Mouse (Mus musculus) ES-Bruce4 (cell line): ENCODE data around the gene Snd1. TPM values are rescaled to one million over a fixed set of nuclear protein-coding genes. Genes with fewer than 3 reads are reported as not detected.

Experiments used
- H3K27ac ChIP-seq: 2 replicates; pipeline ENCODE4 v1.5.1; 2012; ENCODE audit warnings: low read length, inconsistent platforms; ENCODE audit not compliant: insufficient read depth
- H3K27me3 ChIP-seq: 2 replicates; pipeline ENCODE4 v1.6.1; 2012; ENCODE audit warnings: mild to moderate bottlenecking, low read length, inconsistent platforms; ENCODE audit not compliant: control insufficient read depth, poor library complexity, insufficient read depth, severe bottlenecking
- H3K36me3 ChIP-seq: 2 replicates; pipeline ENCODE4 v1.6.1; 2012; ENCODE audit warnings: inconsistent platforms, mild to moderate bottlenecking, low read length, moderate library complexity; ENCODE audit not compliant: control insufficient read depth, poor library complexity, insufficient read depth, severe bottlenecking
- H3K4me1 ChIP-seq: one replicate; pipeline ENCODE4 v1.8.1; 2011; ENCODE audit warnings: low read length; ENCODE audit not compliant: control insufficient read depth, insufficient read depth
- H3K4me3 ChIP-seq: 2 replicates; pipeline ENCODE4 v1.5.1; 2011; ENCODE audit warnings: low read depth, mild to moderate bottlenecking, low read length
- H3K9ac ChIP-seq: 2 replicates; pipeline ENCODE4 v1.6.1; 2012; ENCODE audit warnings: low read depth, mild to moderate bottlenecking, inconsistent platforms; ENCODE audit not compliant: poor library complexity, severe bottlenecking
- H3K9me3 ChIP-seq: replicated peaks from 2 replicates; pipeline ENCODE4 v1.6.1; 2012; ENCODE audit warnings: mild to moderate bottlenecking, low read length, inconsistent platforms; ENCODE audit not compliant: control insufficient read depth, poor library complexity, insufficient read depth, severe bottlenecking
- CTCF ChIP-seq: IDR thresholded peaks from one replicate; pipeline ENCODE4 v1.8.1; 2011; ENCODE audit warnings: low read depth, low read length
- EP300 ChIP-seq: IDR thresholded peaks from 2 replicates; pipeline ENCODE4 v1.6.1; 2011; ENCODE audit warnings: low read depth, low read length; ENCODE audit not compliant: insufficient read depth
- POLR2A ChIP-seq: IDR thresholded peaks from one replicate; pipeline ENCODE4 v1.8.1; 2011; ENCODE audit warnings: low read length; ENCODE audit not compliant: insufficient read depth
- polyA plus RNA-seq: library from polyadenylated mRNA; stranded (reverse); fragments of >200 nt; gene quantifications from 2 replicates; pipeline ENCODE4 v1.2.4, GENCODE M21; 2011; ENCODE audit warnings: low read depth; ENCODE audit not compliant: missing spikeins, insufficient read depth, insufficient read length

The Snd1 gene
- polyA plus RNA-seq, 1 experiment, result 155 TPM

DNA sequence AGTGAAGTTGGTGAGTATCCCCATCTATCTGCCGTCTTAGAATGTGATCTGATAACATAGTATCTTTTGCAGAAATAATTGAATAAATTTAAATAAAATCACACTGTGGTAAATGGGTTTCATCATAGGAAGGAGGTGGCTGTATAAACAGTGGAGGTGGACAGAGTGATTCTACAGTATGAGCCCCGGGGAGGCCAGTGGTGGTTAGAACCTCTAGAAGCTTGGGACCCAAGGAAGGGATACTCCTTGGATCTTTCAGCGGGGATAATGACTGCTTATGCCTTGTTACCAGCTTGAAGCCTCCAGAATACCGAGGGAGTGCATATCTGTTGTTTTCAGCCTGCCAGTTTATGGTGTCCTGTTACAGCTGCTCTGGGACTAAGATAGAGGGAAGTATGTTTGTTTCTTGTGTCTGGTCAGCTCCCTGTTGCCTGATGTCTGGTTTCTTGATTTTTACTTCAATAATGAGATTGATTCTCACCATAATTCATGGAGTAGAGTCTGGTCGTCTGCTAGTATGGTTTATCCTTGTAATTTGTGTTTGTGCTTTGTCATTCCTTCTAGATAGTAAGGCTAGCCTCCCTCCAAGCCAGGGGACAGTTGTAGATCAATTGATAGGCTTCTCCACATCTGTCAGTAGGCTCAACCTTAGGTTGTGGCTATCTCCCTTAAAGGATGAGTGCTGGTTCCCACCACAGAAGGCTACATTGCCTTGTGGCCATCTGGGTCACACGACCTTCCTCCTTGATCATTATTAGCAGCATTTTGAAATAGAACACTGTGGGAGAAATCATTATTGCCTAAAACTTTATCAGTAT, 160.8 kb downstream of the Snd1 start:
- no peaks in the 10 kb centered on the region for H3K4me1 ChIP-seq
- H3K9me3 ChIP-seq, result no peaks in the 10 kb centered on the region
- TF ChIP-seq EP300 (no peak), POLR2A (no peak), CTCF (no peak)
- no peaks in the 10 kb centered on the region for H3K27me3 ChIP-seq
- no peak overlapping the region for H3K9ac ChIP-seq
- no peak overlapping the region for H3K27ac ChIP-seq
- no peaks in the 10 kb centered on the region for H3K36me3 ChIP-seq
- H3K4me3 ChIP-seq, result no peak overlapping the region

DNA sequence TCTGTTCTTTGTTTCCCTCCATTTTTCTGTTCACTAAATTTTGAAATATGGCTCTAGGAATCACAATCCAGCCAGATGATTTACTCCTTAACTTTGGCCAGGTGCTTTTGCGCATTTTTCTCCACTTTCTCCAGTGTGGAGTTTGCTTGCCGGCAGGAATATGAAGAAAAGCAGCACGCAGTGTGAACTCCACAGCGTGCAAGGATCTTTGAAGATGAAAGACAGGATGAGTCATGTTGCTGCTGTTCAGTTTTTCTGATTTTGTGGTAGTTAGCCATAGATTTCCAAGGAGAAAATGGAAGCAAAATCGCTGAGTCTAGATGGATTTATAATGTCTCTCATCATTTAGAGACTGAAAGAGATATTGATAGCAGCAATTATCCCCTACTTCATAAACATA, 165.1 kb downstream of the Snd1 start:
- no peaks in the 10 kb centered on the region for H3K9me3 ChIP-seq
- H3K4me3 ChIP-seq, result no peak overlapping the region
- no peaks in the 10 kb centered on the region for H3K4me1 ChIP-seq
- H3K27ac ChIP-seq, result no peak overlapping the region
- no peak overlapping the region for H3K9ac ChIP-seq
- no peaks in the 10 kb centered on the region for H3K36me3 ChIP-seq
- TF ChIP-seq CTCF (no peak), EP300 (no peak), POLR2A (no peak)
- H3K27me3 ChIP-seq, result no peaks in the 10 kb centered on the region

DNA sequence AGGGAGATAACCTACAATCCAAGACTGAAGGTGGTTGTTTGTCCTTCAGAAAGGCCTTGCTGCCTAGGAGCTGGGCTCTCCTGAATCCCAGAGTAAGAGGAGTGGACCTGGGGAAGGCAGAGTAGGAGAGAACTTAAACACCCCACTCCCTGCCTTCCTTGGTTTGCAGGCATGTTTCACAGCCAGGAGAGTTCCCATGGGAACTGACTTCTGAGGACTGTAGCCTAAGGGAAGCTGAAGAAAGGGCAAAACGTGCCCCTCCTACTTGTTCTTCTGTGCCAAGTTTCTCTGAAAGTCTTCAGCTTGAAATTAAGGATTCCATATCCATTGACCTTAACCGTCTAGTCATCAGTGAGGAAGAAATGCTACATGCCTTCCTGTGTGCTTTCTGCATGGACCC, 168.0 kb downstream of the Snd1 start:
- Histone ChIP-seq H3K4me3 (no peak overlapping the region), H3K27ac (no peak overlapping the region), H3K4me1 (no peaks in the 10 kb centered on the region), H3K9me3 (no peaks in the 10 kb centered on the region), H3K9ac (no peak overlapping the region), H3K36me3 (no peaks in the 10 kb centered on the region), H3K27me3 (no peaks in the 10 kb centered on the region)
- no peak for TF ChIP-seq EP300

DNA sequence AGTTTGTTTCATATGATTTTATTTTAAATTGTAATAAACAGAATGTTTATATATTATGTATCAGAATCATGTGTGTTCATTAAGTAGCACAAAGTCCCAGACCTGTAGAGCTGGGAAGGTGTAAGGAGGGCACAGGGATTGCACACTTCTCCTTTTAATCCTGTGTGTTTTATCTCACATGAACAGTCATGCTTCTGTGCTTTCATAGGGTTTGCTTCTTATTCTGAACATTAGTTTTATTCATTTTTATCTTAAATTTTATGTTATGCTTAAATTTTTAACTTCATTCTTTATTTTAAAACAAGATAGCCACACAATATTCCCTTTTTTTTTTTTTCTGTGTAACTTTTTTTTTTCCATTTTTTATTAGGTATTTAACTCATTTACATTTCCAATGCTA, 170.3 kb downstream of the Snd1 start:
- no peak for TF ChIP-seq CTCF
- TF ChIP-seq POLR2A, result no peak
- no peak for TF ChIP-seq EP300
- no peak overlapping the region for H3K9ac ChIP-seq
- no peak overlapping the region for H3K4me3 ChIP-seq
- H3K27me3 ChIP-seq, result no peaks in the 10 kb centered on the region
- no peaks in the 10 kb centered on the region for H3K36me3 ChIP-seq
- no peaks in the 10 kb centered on the region for H3K4me1 ChIP-seq
- no peak overlapping the region for H3K27ac ChIP-seq
- H3K9me3 ChIP-seq, result no peaks in the 10 kb centered on the region

DNA sequence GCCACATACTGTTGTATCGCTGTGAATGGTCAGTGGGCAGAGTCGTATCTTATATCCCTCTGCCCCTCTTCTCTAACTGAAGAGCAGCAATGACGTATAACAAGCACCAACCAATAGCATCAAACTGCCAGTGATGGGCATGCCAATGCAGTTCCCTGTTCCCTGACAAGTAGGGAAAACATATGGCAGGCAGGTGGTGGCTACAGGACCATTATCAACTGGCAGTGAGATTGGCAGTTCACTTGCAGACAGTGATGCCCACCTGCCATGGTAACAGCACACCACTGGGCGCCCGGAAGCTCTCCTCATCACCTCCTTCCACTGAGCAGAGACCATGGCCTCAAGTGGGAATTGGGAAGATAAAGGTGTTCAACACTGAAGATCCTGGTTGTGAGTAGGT, 181.6 kb downstream of the Snd1 start:
- Histone ChIP-seq H3K27ac (no peak overlapping the region), H3K9me3 (no peaks in the 10 kb centered on the region), H3K27me3 (no peaks in the 10 kb centered on the region), H3K9ac (no peak overlapping the region), H3K4me3 (no peak overlapping the region), H3K36me3 (no peaks in the 10 kb centered on the region), H3K4me1 (no peaks in the 10 kb centered on the region)
- no peak for TF ChIP-seq EP300
- no peak for TF ChIP-seq POLR2A
- no peak for TF ChIP-seq CTCF

DNA sequence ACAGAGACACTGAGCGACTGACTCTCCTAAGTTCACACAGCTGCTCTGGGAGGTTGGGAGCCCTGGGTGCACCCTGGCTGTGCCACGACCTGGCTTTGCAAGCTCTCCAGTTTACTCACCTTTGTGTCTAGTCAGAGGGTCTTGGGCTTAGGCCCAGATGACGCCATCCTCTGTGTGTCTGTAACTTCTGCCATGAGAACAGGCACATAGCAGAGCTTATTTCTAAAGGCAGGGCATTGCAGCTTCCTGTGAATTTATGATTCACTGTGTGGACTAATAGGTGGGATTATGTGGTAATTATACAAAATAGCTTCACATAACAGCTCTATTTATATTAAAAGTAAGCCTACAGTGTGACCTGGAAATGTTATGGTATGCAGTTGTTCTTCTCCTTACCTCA, 188.1 kb downstream of the Snd1 start:
- no peaks in the 10 kb centered on the region for H3K36me3 ChIP-seq
- H3K4me1 ChIP-seq, result no peaks in the 10 kb centered on the region
- no peaks in the 10 kb centered on the region for H3K9me3 ChIP-seq
- no peaks in the 10 kb centered on the region for H3K27me3 ChIP-seq
- no peak overlapping the region for H3K4me3 ChIP-seq
- H3K9ac ChIP-seq, result no peak overlapping the region
- TF ChIP-seq POLR2A (no peak), CTCF (no peak), EP300 (no peak)
- H3K27ac ChIP-seq, result no peak overlapping the region
